Mouse (Mus musculus) embryo, embryonic 10 days (tissue): ENCODE data around the gene Rhou.

Experiments
- DNase-seq: peaks from one replicate; pipeline ENCODE4 v3.0.0-alpha.2; 2015; ENCODE audit warnings: low spot score

The Rhou gene

GRCm38 (mm10) chr8:123696167-123696566 lies 42.4 kb downstream of the Rhou start:
- no peak for DNase-seq

GRCm38 (mm10) chr8:123697329-123697728 lies 43.6 kb downstream of the Rhou start:
- no peak for DNase-seq

GRCm38 (mm10) chr8:123700399-123701070 lies 46.8 kb downstream of the Rhou start:
- DNase-seq = peak; percentile 66

- no peak for DNase-seq
These were observed 48.3 kb downstream of the Rhou start for GRCm38 (mm10) chr8:123701952-123702587.

GRCm38 (mm10) chr8:123705376-123705775 lies 51.6 kb downstream of the Rhou start:
- no peak for DNase-seq

GRCm38 (mm10) chr8:123707137-123707536 lies 53.4 kb downstream of the Rhou start:
- no peak for DNase-seq

GRCm38 (mm10) chr8:123708729-123709128 lies 55.0 kb downstream of the Rhou start:
- DNase-seq = no peak

- DNase-seq = no peak
These were observed 56.6 kb downstream of the Rhou start for GRCm38 (mm10) chr8:123710335-123710734.
